Mouse (Mus musculus): ENCODE measurements around the gene Celsr3. TPM values are rescaled to one million over a fixed set of nuclear protein-coding genes. Genes with fewer than 3 reads are reported as not detected.
A peak's percentile ranks its signal among the peaks of the same experiment; 100 is the strongest.

Celsr3 gene
- polyA plus RNA-seq, 1 experiment from 2014 or later = 13.8 TPM

GRCm38 (mm10) chr9:108831637-108832036 lies 5.5 kb downstream of the Celsr3 start:
- peak overlapping the region; percentile 70 for H3K4me2 ChIP-seq
- H3K9ac ChIP-seq = peak overlapping the region; percentile 61
- peak overlapping the region; percentile 39 for H3K4me3 ChIP-seq
- no peak overlapping the region for H3K27ac ChIP-seq
- peaks cover 67% of the 10 kb centered on the region for H3K4me1 ChIP-seq (replicated peaks)
- no peaks in the 10 kb centered on the region for H3K9me3 ChIP-seq
- H3K36me3 ChIP-seq = peaks cover 84% of the 10 kb centered on the region
- WGBS = 10% methylated on average over 23 of the region's 23 CpGs
- no peak for ATAC-seq (ENCODE audit: low FRiP score)
- H3K27me3 ChIP-seq = peaks cover 49% of the 10 kb centered on the region

- 6% methylated on average over 46 of the region's 46 CpGs for WGBS
- ATAC-seq (ENCODE audit: low FRiP score) = peak; percentile 93
- Histone ChIP-seq H3K36me3 (peaks cover 90% of the 10 kb centered on the region), H3K27ac (no peak overlapping the region), H3K4me2 (peak overlapping the region; percentile 70), H3K4me1 (replicated peaks) (peaks cover 58% of the 10 kb centered on the region), H3K9ac (peak overlapping the region; percentile 35), H3K4me3 (peak overlapping the region; percentile 39), H3K27me3 (peaks cover 48% of the 10 kb centered on the region), H3K9me3 (no peaks in the 10 kb centered on the region)
Observed at GRCm38 (mm10) chr9:108832390-108833108, 6.4 kb downstream of the Celsr3 start.

- no peaks in the 10 kb centered on the region for H3K27me3 ChIP-seq
- H3K36me3 ChIP-seq = peaks cover 100% of the 10 kb centered on the region
- H3K9me3 ChIP-seq = no peaks in the 10 kb centered on the region
- H3K4me1 ChIP-seq (replicated peaks) = no peaks in the 10 kb centered on the region
- 0 out of 2 replicates have a peak overlapping the region, but pooled peaks have one; percentile 1 for H3K4me2 ChIP-seq
- WGBS = 21% methylated on average over 14 of the region's 14 CpGs
- H3K4me3 ChIP-seq = no peak overlapping the region
- no peak overlapping the region for H3K27ac ChIP-seq
- no peak for ATAC-seq (ENCODE audit: low FRiP score)
- H3K9ac ChIP-seq = no peak overlapping the region
Observed at GRCm38 (mm10) chr9:108842989-108843388, 16.9 kb downstream of the Celsr3 start.

GRCm38 (mm10) chr9:108845390-108845789 lies 19.3 kb downstream of the Celsr3 start:
- 72% methylated on average over 5 of the region's 5 CpGs for WGBS
- Histone ChIP-seq H3K27me3 (no peaks in the 10 kb centered on the region), H3K36me3 (peaks cover 98% of the 10 kb centered on the region), H3K27ac (no peak overlapping the region), H3K4me2 (no peak overlapping the region), H3K9me3 (no peaks in the 10 kb centered on the region), H3K4me1 (replicated peaks) (no peaks in the 10 kb centered on the region; the same call in 1 of the 2 replicates), H3K9ac (no peak overlapping the region), H3K4me3 (no peak overlapping the region)
- no peak for ATAC-seq (ENCODE audit: low FRiP score)

- H3K36me3 ChIP-seq = peaks cover 93% of the 10 kb centered on the region
Observed at GRCm38 (mm10) chr9:108847374-108847773, 21.3 kb downstream of the Celsr3 start.

GRCm38 (mm10) chr9:108848419-108848818 lies 22.3 kb downstream of the Celsr3 start:
- 88% methylated on average over 17 of the region's 17 CpGs for WGBS

More at GRCm38 (mm10) chr9:108847374-108847773, 21.3 kb downstream of the Celsr3 start:
- Histone ChIP-seq H3K27ac (no peak overlapping the region), H3K27me3 (no peaks in the 10 kb centered on the region), H3K9ac (no peak overlapping the region), H3K4me3 (no peak overlapping the region), H3K9me3 (no peaks in the 10 kb centered on the region), H3K4me2 (no peak overlapping the region), H3K4me1 (replicated peaks) (no peaks in the 10 kb centered on the region; the same call in 1 of the 2 replicates)
- no peak for ATAC-seq (ENCODE audit: low FRiP score)
- 89% methylated on average over 4 of the region's 4 CpGs for WGBS

GRCm38 (mm10) chr9:108852976-108853375 lies 26.9 kb downstream of the Celsr3 start, which contains the start of gene Slc26a6:
Gene Slc26a6, plus strand, starts transcription at chr9:108853283.
- Histone ChIP-seq H3K9me3 (no peaks in the 10 kb centered on the region), H3K4me2 (peak within 1 kb of the TSS; percentile 86), H3K4me1 (replicated peaks) (peaks cover 19% of the 10 kb centered on the region), H3K27ac (peak within 1 kb of the TSS; percentile 87), H3K4me3 (peak within 1 kb of the TSS; percentile 75), H3K9ac (peak within 1 kb of the TSS; percentile 83), H3K27me3 (no peaks in the 10 kb centered on the region), H3K36me3 (peaks cover 65% of the 10 kb centered on the region)
- ATAC-seq (ENCODE audit: low FRiP score) = no peak
- WGBS = 94% methylated on average over 3 of the region's 3 CpGs

More at GRCm38 (mm10) chr9:108848419-108848818, 22.3 kb downstream of the Celsr3 start:
- no peak overlapping the region for H3K9ac ChIP-seq
- no peak overlapping the region for H3K4me3 ChIP-seq
- ATAC-seq (ENCODE audit: low FRiP score) = no peak
- H3K27ac ChIP-seq = no peak overlapping the region
- H3K36me3 ChIP-seq = peaks cover 90% of the 10 kb centered on the region
- no peaks in the 10 kb centered on the region for H3K27me3 ChIP-seq
- no peak overlapping the region for H3K4me2 ChIP-seq
- H3K9me3 ChIP-seq = no peaks in the 10 kb centered on the region
- H3K4me1 ChIP-seq (replicated peaks) = peaks cover 4% of the 10 kb centered on the region

- peaks cover 19% of the 10 kb centered on the region for H3K4me1 ChIP-seq (replicated peaks)
- WGBS = 2% methylated on average over 25 of the region's 25 CpGs
- H3K4me3 ChIP-seq = peak overlapping the region; percentile 75
- no peaks in the 10 kb centered on the region for H3K27me3 ChIP-seq
- peak overlapping the region; percentile 86 for H3K4me2 ChIP-seq
- ATAC-seq (ENCODE audit: low FRiP score) = peak; percentile 93
- H3K9me3 ChIP-seq = no peaks in the 10 kb centered on the region
- peak overlapping the region; percentile 83 for H3K9ac ChIP-seq
- H3K27ac ChIP-seq = peak overlapping the region; percentile 87
- H3K36me3 ChIP-seq = peaks cover 65% of the 10 kb centered on the region
Observed at GRCm38 (mm10) chr9:108853635-108854240, 27.6 kb downstream of the Celsr3 start.

GRCm38 (mm10) chr9:108854241-108854696 lies 28.1 kb downstream of the Celsr3 start:
- Histone ChIP-seq H3K9ac (peak overlapping the region; percentile 83), H3K36me3 (peaks cover 65% of the 10 kb centered on the region), H3K27me3 (no peaks in the 10 kb centered on the region), H3K4me2 (peak overlapping the region; percentile 86), H3K4me3 (peak overlapping the region; percentile 75), H3K27ac (peak overlapping the region; percentile 87), H3K4me1 (replicated peaks) (peaks cover 19% of the 10 kb centered on the region), H3K9me3 (no peaks in the 10 kb centered on the region)
- under 1% methylated on average over 28 of the region's 28 CpGs for WGBS
- peak; percentile 78 for ATAC-seq (ENCODE audit: low FRiP score)

- peak overlapping the region; percentile 83; the same call in 1 of the 2 replicates for H3K9ac ChIP-seq
- no peaks in the 10 kb centered on the region for H3K9me3 ChIP-seq
- H3K4me1 ChIP-seq (replicated peaks) = peaks cover 19% of the 10 kb centered on the region
- no peak overlapping the region for H3K27ac ChIP-seq
- no peaks in the 10 kb centered on the region for H3K27me3 ChIP-seq
- no peak for ATAC-seq (ENCODE audit: low FRiP score)
- H3K4me3 ChIP-seq = no peak overlapping the region
- H3K4me2 ChIP-seq = peak overlapping the region; percentile 86
- WGBS = 61% methylated on average over 5 of the region's 5 CpGs
- peaks cover 66% of the 10 kb centered on the region for H3K36me3 ChIP-seq
Observed at GRCm38 (mm10) chr9:108855335-108855734, 29.2 kb downstream of the Celsr3 start.

GRCm38 (mm10) chr9:108858792-108859527 lies 32.8 kb downstream of the Celsr3 start:
- ATAC-seq (ENCODE audit: low FRiP score) = no peak
- H3K27ac ChIP-seq = no peak overlapping the region
- H3K4me1 ChIP-seq (replicated peaks) = peaks cover 11% of the 10 kb centered on the region
- H3K27me3 ChIP-seq = no peaks in the 10 kb centered on the region
- no peaks in the 10 kb centered on the region for H3K9me3 ChIP-seq
- H3K4me2 ChIP-seq = no peak overlapping the region
- no peak overlapping the region for H3K4me3 ChIP-seq
- H3K9ac ChIP-seq = no peak overlapping the region
- peaks cover 60% of the 10 kb centered on the region for H3K36me3 ChIP-seq
- 79% methylated on average over 8 of the region's 8 CpGs for WGBS

All from hindbrain, embryonic 13.5 days (tissue).